Mouse (Mus musculus) lung, adult 2 months (tissue): ENCODE results near the gene Prdm8.

Source experiments
- CTCF ChIP-seq: fragments of 200-500 bp; IDR thresholded peaks from 2 replicates; pipeline ENCODE4 v1.5.1; 2011; ENCODE audit warnings: mild to moderate bottlenecking, low read length, control low read depth; ENCODE audit not compliant: insufficient read depth
- POLR2A ChIP-seq: fragments of 200-500 bp; IDR thresholded peaks from 2 replicates; pipeline ENCODE4 v1.6.1; 2011; ENCODE audit warnings: low read depth, mild to moderate bottlenecking, control low read depth, low read length, borderline replicate concordance; ENCODE audit errors: extremely low read depth

DNA sequence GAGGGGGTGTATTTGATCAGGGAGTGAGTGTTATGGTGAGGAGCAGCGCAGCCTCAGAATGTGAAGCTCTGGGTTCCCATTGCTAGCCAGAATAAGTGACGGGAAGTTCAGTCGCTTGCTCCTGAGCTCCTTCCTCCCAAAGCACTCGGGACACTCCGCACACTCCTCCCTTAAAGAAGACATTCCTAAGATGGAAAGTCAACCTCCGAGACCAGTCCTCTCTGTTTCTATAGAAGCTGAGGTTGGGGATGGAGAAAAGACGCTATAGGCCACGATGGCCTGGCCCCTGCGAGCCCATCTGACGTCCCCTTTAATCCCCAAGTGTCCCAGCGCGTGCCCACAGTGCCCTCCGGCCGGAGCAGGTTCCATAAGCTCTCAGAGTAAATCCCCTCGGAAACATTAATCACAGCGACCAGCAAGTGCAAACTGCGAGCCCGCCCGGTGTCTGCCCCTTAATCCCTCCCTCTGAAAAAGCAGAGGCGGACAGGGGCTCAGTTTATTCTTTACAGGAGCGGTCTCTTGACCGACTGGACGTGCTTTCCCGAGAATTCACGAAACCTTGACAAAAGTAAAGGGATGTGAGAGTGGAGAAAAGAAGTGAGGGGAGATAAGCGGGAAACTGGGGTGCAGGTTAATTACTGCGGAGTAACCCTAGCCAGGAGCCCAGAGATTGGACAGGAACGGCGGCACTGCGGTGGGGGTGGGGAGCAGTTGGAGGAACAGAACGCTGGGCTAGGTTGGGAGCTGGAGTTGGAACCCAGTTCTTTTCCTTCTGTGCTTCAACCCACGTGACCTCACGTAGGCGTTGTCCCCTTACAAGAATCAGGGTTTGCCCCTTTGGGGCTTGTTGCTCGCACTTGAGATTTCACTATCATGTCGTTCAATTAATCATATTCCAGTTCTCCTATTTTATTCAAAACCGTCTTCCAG, 1.6 kb downstream of the Prdm8 start:
- TF ChIP-seq POLR2A (no peak), CTCF (no peak)
